Mouse (Mus musculus): ENCODE results near the gene Sag. TPM values are rescaled to one million over a fixed set of nuclear protein-coding genes. Genes with fewer than 3 reads are reported as not detected.
"Not testable (repeated sequence)": the region's sequence is repeated elsewhere in the genome, so short reads cannot be mapped to it uniquely, and the experiment has no call there.

Gene Sag
- polyA plus RNA-seq, 1 experiment from 2014 or later, result 2.1 TPM

GRCm38 (mm10) chr1:87827476-87827875 is 24.0 kb downstream of the Sag start:
- not testable (repeated sequence) for DNase-seq

GRCm38 (mm10) chr1:87828185-87828584 is 24.7 kb downstream of the Sag start:
- Histone ChIP-seq H3K27me3 (ENCODE audit: control insufficient read depth, insufficient read depth, low read length) (no peaks in the 10 kb centered on the region), H3K36me3 (ENCODE audit: control insufficient read depth, insufficient read depth, low read length) (no peaks in the 10 kb centered on the region), H3K4me3 (replicated peaks; ENCODE audit: low read depth, low read length) (no peak overlapping the region), H3K9me3 (ENCODE audit: control insufficient read depth, low read length) (no peaks in the 10 kb centered on the region), H3K4me1 (ENCODE audit: control insufficient read depth, insufficient read depth, low read length) (no peaks in the 10 kb centered on the region), H3K27ac (replicated peaks; ENCODE audit: low read depth, low read length) (no peak overlapping the region), H3K9ac (replicated peaks; ENCODE audit: low read length) (no peak overlapping the region), H3K4me2 (ENCODE audit: low read length) (no peak overlapping the region)
- 80% methylated on average over 9 of the region's 9 CpGs for WGBS
- DNase-seq, result no peak
- no peak for ATAC-seq (ENCODE audit: low FRiP score, low TSS enrichment)

More at GRCm38 (mm10) chr1:87827476-87827875, 24.0 kb downstream of the Sag start:
- not testable (repeated sequence) for ATAC-seq (ENCODE audit: low FRiP score, low TSS enrichment); H3K4me3 ChIP-seq (replicated peaks; ENCODE audit: low read depth, low read length); H3K9ac ChIP-seq (replicated peaks; ENCODE audit: low read length); H3K4me1 ChIP-seq (ENCODE audit: control insufficient read depth, insufficient read depth, low read length); H3K4me2 ChIP-seq (ENCODE audit: low read length); H3K27me3 ChIP-seq (ENCODE audit: control insufficient read depth, insufficient read depth, low read length); H3K27ac ChIP-seq (replicated peaks; ENCODE audit: low read depth, low read length); H3K36me3 ChIP-seq (ENCODE audit: control insufficient read depth, insufficient read depth, low read length); H3K9me3 ChIP-seq (ENCODE audit: control insufficient read depth, low read length)
- WGBS, result 83% methylated on average over 1 of the region's 1 CpGs

- H3K9me3 ChIP-seq (ENCODE audit: control insufficient read depth, low read length), result no peaks in the 10 kb centered on the region
- no peaks in the 10 kb centered on the region for H3K27me3 ChIP-seq (ENCODE audit: control insufficient read depth, insufficient read depth, low read length)
- no peak overlapping the region for H3K9ac ChIP-seq (replicated peaks; ENCODE audit: low read length)
- H3K4me2 ChIP-seq (ENCODE audit: low read length), result no peak overlapping the region
- no peak overlapping the region for H3K27ac ChIP-seq (replicated peaks; ENCODE audit: low read depth, low read length)
- ATAC-seq (ENCODE audit: low FRiP score, low TSS enrichment), result no peak
- H3K4me3 ChIP-seq (replicated peaks; ENCODE audit: low read depth, low read length), result no peak overlapping the region
- no peaks in the 10 kb centered on the region for H3K36me3 ChIP-seq (ENCODE audit: control insufficient read depth, insufficient read depth, low read length)
- H3K4me1 ChIP-seq (ENCODE audit: control insufficient read depth, insufficient read depth, low read length), result no peaks in the 10 kb centered on the region
- DNase-seq, result no peak
- 44% methylated on average over 7 of the region's 7 CpGs for WGBS
Observed at GRCm38 (mm10) chr1:87828926-87829580, 25.6 kb downstream of the Sag start.

GRCm38 (mm10) chr1:87829621-87830211 is 26.2 kb downstream of the Sag start:
- H3K4me2 ChIP-seq (ENCODE audit: low read length), result no peak overlapping the region
- DNase-seq (no peak), ATAC-seq (ENCODE audit: low FRiP score, low TSS enrichment) (no peak)
- no peak overlapping the region for H3K4me3 ChIP-seq (replicated peaks; ENCODE audit: low read depth, low read length)
- no peak overlapping the region for H3K27ac ChIP-seq (replicated peaks; ENCODE audit: low read depth, low read length)
- 56% methylated on average over 6 of the region's 6 CpGs for WGBS
- no peaks in the 10 kb centered on the region for H3K27me3 ChIP-seq (ENCODE audit: control insufficient read depth, insufficient read depth, low read length)
- no peaks in the 10 kb centered on the region for H3K9me3 ChIP-seq (ENCODE audit: control insufficient read depth, low read length)
- H3K36me3 ChIP-seq (ENCODE audit: control insufficient read depth, insufficient read depth, low read length), result no peaks in the 10 kb centered on the region
- H3K4me1 ChIP-seq (ENCODE audit: control insufficient read depth, insufficient read depth, low read length), result no peaks in the 10 kb centered on the region
- H3K9ac ChIP-seq (replicated peaks; ENCODE audit: low read length), result no peak overlapping the region

GRCm38 (mm10) chr1:87836453-87836852 is 33.0 kb downstream of the Sag start:
- Histone ChIP-seq H3K27me3 (ENCODE audit: control insufficient read depth, insufficient read depth, low read length) (no peaks in the 10 kb centered on the region), H3K4me3 (replicated peaks; ENCODE audit: low read depth, low read length) (no peak overlapping the region), H3K9ac (replicated peaks; ENCODE audit: low read length) (no peak overlapping the region), H3K36me3 (ENCODE audit: control insufficient read depth, insufficient read depth, low read length) (no peaks in the 10 kb centered on the region), H3K4me1 (ENCODE audit: control insufficient read depth, insufficient read depth, low read length) (no peaks in the 10 kb centered on the region), H3K4me2 (ENCODE audit: low read length) (no peak overlapping the region), H3K27ac (replicated peaks; ENCODE audit: low read depth, low read length) (no peak overlapping the region), H3K9me3 (ENCODE audit: control insufficient read depth, low read length) (no peaks in the 10 kb centered on the region)
- no peak for ATAC-seq (ENCODE audit: low FRiP score, low TSS enrichment)
- DNase-seq, result no peak
- WGBS, result 71% methylated on average over 1 of the region's 1 CpGs

GRCm38 (mm10) chr1:87837018-87837417 is 33.5 kb downstream of the Sag start:
- Histone ChIP-seq H3K9me3 (ENCODE audit: control insufficient read depth, low read length) (no peaks in the 10 kb centered on the region), H3K4me3 (replicated peaks; ENCODE audit: low read depth, low read length) (no peak overlapping the region), H3K4me2 (ENCODE audit: low read length) (no peak overlapping the region), H3K36me3 (ENCODE audit: control insufficient read depth, insufficient read depth, low read length) (no peaks in the 10 kb centered on the region), H3K4me1 (ENCODE audit: control insufficient read depth, insufficient read depth, low read length) (no peaks in the 10 kb centered on the region), H3K9ac (replicated peaks; ENCODE audit: low read length) (no peak overlapping the region), H3K27ac (replicated peaks; ENCODE audit: low read depth, low read length) (no peak overlapping the region), H3K27me3 (ENCODE audit: control insufficient read depth, insufficient read depth, low read length) (no peaks in the 10 kb centered on the region)
- DNase-seq (no peak), ATAC-seq (ENCODE audit: low FRiP score, low TSS enrichment) (no peak)
- 42% methylated on average over 5 of the region's 5 CpGs for WGBS

- H3K4me2 ChIP-seq (ENCODE audit: low read length), result no peak overlapping the region
- 88% methylated on average over 11 of the region's 11 CpGs for WGBS
- no peak for ATAC-seq (ENCODE audit: low FRiP score, low TSS enrichment)
- H3K9ac ChIP-seq (replicated peaks; ENCODE audit: low read length), result no peak overlapping the region
- no peak overlapping the region for H3K4me3 ChIP-seq (replicated peaks; ENCODE audit: low read depth, low read length)
- no peaks in the 10 kb centered on the region for H3K4me1 ChIP-seq (ENCODE audit: control insufficient read depth, insufficient read depth, low read length)
- H3K27me3 ChIP-seq (ENCODE audit: control insufficient read depth, insufficient read depth, low read length), result no peaks in the 10 kb centered on the region
- H3K36me3 ChIP-seq (ENCODE audit: control insufficient read depth, insufficient read depth, low read length), result no peaks in the 10 kb centered on the region
- no peak overlapping the region for H3K27ac ChIP-seq (replicated peaks; ENCODE audit: low read depth, low read length)
- no peak for DNase-seq
- H3K9me3 ChIP-seq (ENCODE audit: control insufficient read depth, low read length), result no peaks in the 10 kb centered on the region
Observed at GRCm38 (mm10) chr1:87840411-87841208, 37.1 kb downstream of the Sag start.

GRCm38 (mm10) chr1:87846801-87847474 is 43.5 kb downstream of the Sag start:
- Histone ChIP-seq H3K27me3 (ENCODE audit: control insufficient read depth, insufficient read depth, low read length) (no peaks in the 10 kb centered on the region), H3K4me3 (replicated peaks; ENCODE audit: low read depth, low read length) (no peak overlapping the region), H3K4me1 (ENCODE audit: control insufficient read depth, insufficient read depth, low read length) (no peaks in the 10 kb centered on the region), H3K9ac (replicated peaks; ENCODE audit: low read length) (no peak overlapping the region), H3K9me3 (ENCODE audit: control insufficient read depth, low read length) (no peaks in the 10 kb centered on the region), H3K36me3 (ENCODE audit: control insufficient read depth, insufficient read depth, low read length) (no peaks in the 10 kb centered on the region), H3K4me2 (ENCODE audit: low read length) (no peak overlapping the region), H3K27ac (replicated peaks; ENCODE audit: low read depth, low read length) (no peak overlapping the region)
- ATAC-seq (ENCODE audit: low FRiP score, low TSS enrichment) (no peak), DNase-seq (no peak)
- 66% methylated on average over 2 of the region's 2 CpGs for WGBS
